Comparison of ENCODE assay signal across 26 mouse cellular contexts in the genomic region with DNA sequence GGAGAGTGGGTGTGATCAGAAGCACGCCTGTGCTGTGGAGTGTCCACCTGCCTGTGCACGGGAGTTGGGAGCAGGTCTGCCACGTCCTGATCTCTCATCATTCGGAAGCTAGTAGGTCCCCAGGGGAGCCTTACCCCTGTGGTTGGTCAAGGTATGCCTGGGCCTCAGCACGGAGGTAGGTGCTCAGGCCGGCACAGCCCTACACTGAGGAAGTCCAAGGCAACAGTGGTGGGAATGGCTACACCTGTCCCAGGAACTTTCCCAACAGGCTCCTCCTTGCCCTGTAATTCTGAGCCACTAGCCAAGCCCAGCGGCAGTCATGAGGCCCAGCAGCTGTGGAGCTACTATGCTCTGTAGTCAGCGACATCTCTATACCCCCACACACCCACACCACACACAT. TPM values are rescaled to one million over a fixed set of nuclear protein-coding genes. Genes with fewer than 3 reads are reported as not detected.
DNase-seq lines count a peak whose midpoint lies in the region; ATAC-seq lines count a peak whose summit lies in the region.
"Had no signal": no experiment of that assay in that cellular context is flagged by ENCODE, and none has a peak within 500 bp of the region (broad histone marks: within the 10 kb centered on the region; RNA-seq: fewer than 3 reads in every experiment).

No protein-coding gene starts in this region.

- peaks cover 24% of the 10 kb centered on the region for H3K4me1 ChIP-seq in hindbrain, embryonic 15.5 days (replicated peaks)
- H3K4me1 ChIP-seq in hindbrain, embryonic 12.5 days = peaks cover 9% of the 10 kb centered on the region
- peaks cover 15% of the 10 kb centered on the region; the same call in 1 of the 2 replicates for H3K4me1 ChIP-seq in midbrain, embryonic 15.5 days
- H3K4me1 ChIP-seq in midbrain, embryonic 10.5 days = peaks cover 30% of the 10 kb centered on the region
- H3K4me1 ChIP-seq in neural tube, embryonic 15.5 days = peaks cover 38% of the 10 kb centered on the region
- H3K4me1 ChIP-seq in stomach, embryonic 16.5 days (ENCODE audit: control insufficient read depth, insufficient read depth, low read length) = peaks cover 5% of the 10 kb centered on the region; the same call in 1 of the 2 replicates

- peaks cover 57% of the 10 kb centered on the region for H3K27me3 ChIP-seq in hindbrain, embryonic 15.5 days
- H3K27me3 ChIP-seq in hindbrain, embryonic 12.5 days = peaks cover 84% of the 10 kb centered on the region
- H3K27me3 ChIP-seq in midbrain, embryonic 15.5 days (replicated peaks) = peaks cover 57% of the 10 kb centered on the region
- peaks cover 99% of the 10 kb centered on the region for H3K27me3 ChIP-seq in midbrain, embryonic 10.5 days (ENCODE audit: low read depth, poor library complexity, severe bottlenecking)
- peaks cover 72% of the 10 kb centered on the region for H3K27me3 ChIP-seq in neural tube, embryonic 15.5 days (replicated peaks)
- peaks cover 57% of the 10 kb centered on the region for H3K27me3 ChIP-seq in stomach, embryonic 16.5 days (ENCODE audit: control insufficient read depth, insufficient read depth, low read length)

- DNase-seq in midbrain, embryonic 10.5 days (ENCODE audit: low spot score) = no peak
- DNase-seq in neural tube, embryonic 10.5 days (ENCODE audit: extremely low spot score, low spot score) = no peak
- no peak for DNase-seq in thymus, postnatal 4 days
- DNase-seq: adrenal gland, adult 2 months; adrenal gland, postnatal 14 days; cerebellum, adult 11 months; cerebellum, adult 2 months; cerebellum, adult 9-11 months; cerebellum, postnatal 25 days; forebrain, postnatal 0 days; gastrocnemius, adult 2 months; gastrocnemius, postnatal 14 days; heart, adult 11 months; heart, postnatal 10 days; heart, postnatal 36 days had no signal

- 63% methylated on average over 8 of the region's 8 CpGs for WGBS in hindbrain, embryonic 15.5 days
- 67% methylated on average over 8 of the region's 8 CpGs for WGBS in hindbrain, embryonic 12.5 days
- WGBS in midbrain, embryonic 15.5 days = 63% methylated on average over 8 of the region's 8 CpGs
- WGBS in midbrain, embryonic 10.5 days = 62% methylated on average over 8 of the region's 8 CpGs
- 56% methylated on average over 8 of the region's 8 CpGs for WGBS in neural tube, embryonic 15.5 days
- WGBS in stomach, embryonic 16.5 days = 61% methylated on average over 8 of the region's 8 CpGs

- H3K36me3 ChIP-seq in hindbrain, embryonic 15.5 days = no peaks in the 10 kb centered on the region
- no peaks in the 10 kb centered on the region for H3K36me3 ChIP-seq in hindbrain, embryonic 12.5 days
- no peaks in the 10 kb centered on the region for H3K36me3 ChIP-seq in midbrain, embryonic 15.5 days (replicated peaks)
- no peaks in the 10 kb centered on the region for H3K36me3 ChIP-seq in midbrain, embryonic 10.5 days
- H3K36me3 ChIP-seq in neural tube, embryonic 15.5 days = no peaks in the 10 kb centered on the region
- H3K36me3 ChIP-seq in stomach, embryonic 16.5 days (ENCODE audit: control insufficient read depth, insufficient read depth, low read length) = no peaks in the 10 kb centered on the region
- H3K36me3 ChIP-seq: embryonic facial prominence, embryonic 12.5 days; embryonic facial prominence, embryonic 15.5 days; heart, embryonic 12.5 days; heart, embryonic 15.5 days had no signal

- ATAC-seq in hindbrain, embryonic 15.5 days (ENCODE audit: low FRiP score, low read depth) = no peak
- no peak for ATAC-seq in hindbrain, embryonic 12.5 days (ENCODE audit: low FRiP score)
- ATAC-seq in midbrain, embryonic 15.5 days (replicated peaks) = no peak
- no peak for ATAC-seq in neural tube, embryonic 15.5 days (ENCODE audit: low FRiP score)
- ATAC-seq in stomach, embryonic 16.5 days (ENCODE audit: insufficient read depth, low FRiP score) = peak; percentile 48
- ATAC-seq: CD4-positive, CD25-positive, alpha-beta regulatory T cell, adult 4 months; forebrain, embryonic 14.5 days; forebrain, postnatal 0 days had no signal

- H3K4me2 ChIP-seq in hindbrain, embryonic 15.5 days = peak overlapping the region; percentile 57; the same call in 1 of the 2 replicates
- H3K4me2 ChIP-seq in hindbrain, embryonic 12.5 days (replicated peaks) = no peak overlapping the region
- H3K4me2 ChIP-seq in midbrain, embryonic 15.5 days = peak overlapping the region; percentile 49; the same call in 1 of the 2 replicates
- peak overlapping the region; percentile 56; the same call in 1 of the 2 replicates for H3K4me2 ChIP-seq in neural tube, embryonic 15.5 days
- no peak overlapping the region for H3K4me2 ChIP-seq in stomach, embryonic 16.5 days (ENCODE audit: low read depth, low read length)
- H3K4me2 ChIP-seq: embryonic facial prominence, embryonic 12.5 days; embryonic facial prominence, embryonic 15.5 days; heart, embryonic 12.5 days; heart, embryonic 15.5 days had no signal

- no peak overlapping the region for H3K27ac ChIP-seq in hindbrain, embryonic 15.5 days (replicated peaks)
- H3K27ac ChIP-seq in hindbrain, embryonic 12.5 days = no peak overlapping the region
- H3K27ac ChIP-seq in midbrain, embryonic 15.5 days = no peak overlapping the region
- H3K27ac ChIP-seq in midbrain, embryonic 10.5 days (replicated peaks) = no peak overlapping the region
- H3K27ac ChIP-seq in neural tube, embryonic 15.5 days (replicated peaks) = no peak overlapping the region
- H3K27ac ChIP-seq in stomach, embryonic 16.5 days (ENCODE audit: low read length) = no peak overlapping the region
- H3K27ac ChIP-seq: embryonic facial prominence, embryonic 12.5 days; embryonic facial prominence, embryonic 15.5 days; gastrocnemius, adult 2 months; heart, embryonic 15.5 days had no signal

- no peak overlapping the region for H3K9ac ChIP-seq in hindbrain, embryonic 15.5 days
- H3K9ac ChIP-seq in hindbrain, embryonic 12.5 days = no peak overlapping the region
- H3K9ac ChIP-seq in midbrain, embryonic 15.5 days = no peak overlapping the region
- H3K9ac ChIP-seq in neural tube, embryonic 15.5 days (replicated peaks) = no peak overlapping the region
- no peak overlapping the region for H3K9ac ChIP-seq in stomach, embryonic 16.5 days (ENCODE audit: low read length)
- H3K9ac ChIP-seq: embryonic facial prominence, embryonic 12.5 days; embryonic facial prominence, embryonic 15.5 days; forebrain, postnatal 0 days; heart, embryonic 12.5 days; heart, embryonic 15.5 days had no signal

- no peaks in the 10 kb centered on the region for H3K9me3 ChIP-seq in hindbrain, embryonic 15.5 days
- no peaks in the 10 kb centered on the region for H3K9me3 ChIP-seq in hindbrain, embryonic 12.5 days (replicated peaks)
- no peaks in the 10 kb centered on the region for H3K9me3 ChIP-seq in midbrain, embryonic 15.5 days
- no peaks in the 10 kb centered on the region for H3K9me3 ChIP-seq in midbrain, embryonic 10.5 days (replicated peaks)
- no peaks in the 10 kb centered on the region for H3K9me3 ChIP-seq in neural tube, embryonic 15.5 days (replicated peaks)
- H3K9me3 ChIP-seq in stomach, embryonic 16.5 days (replicated peaks; ENCODE audit: control insufficient read depth, low read length) = no peaks in the 10 kb centered on the region
- H3K9me3 ChIP-seq: embryonic facial prominence, embryonic 12.5 days; embryonic facial prominence, embryonic 15.5 days; heart, embryonic 15.5 days had no signal

- H3K4me3 ChIP-seq in hindbrain, embryonic 15.5 days = no peak overlapping the region
- no peak overlapping the region for H3K4me3 ChIP-seq in hindbrain, embryonic 12.5 days
- no peak overlapping the region for H3K4me3 ChIP-seq in midbrain, embryonic 15.5 days
- H3K4me3 ChIP-seq in midbrain, embryonic 10.5 days = no peak overlapping the region
- no peak overlapping the region for H3K4me3 ChIP-seq in neural tube, embryonic 15.5 days (replicated peaks)
- H3K4me3 ChIP-seq in stomach, embryonic 16.5 days (replicated peaks; ENCODE audit: low read length) = no peak overlapping the region
- H3K4me3 ChIP-seq: embryonic facial prominence, embryonic 12.5 days; embryonic facial prominence, embryonic 15.5 days; gastrocnemius, adult 2 months; heart, embryonic 12.5 days; heart, embryonic 15.5 days had no signal

RNA-seq across cellular contexts. Expression of a gene that starts 7.8 kb away (rescaled TPM):
- 6.7 and 6.9 TPM in 2 replicates for polyA plus RNA-seq in hindbrain, embryonic 15.5 days (2015; fragmentation: Nextera tagmentation; extraction: Ambion mirVana)
- polyA plus RNA-seq in hindbrain, embryonic 12.5 days (2016; fragmentation: Nextera tagmentation; extraction: Ambion mirVana) = 1.2 and 1.5 TPM in 2 replicates
- 5.8 and 5.9 TPM in 2 replicates for polyA plus RNA-seq in midbrain, embryonic 15.5 days (2015; fragmentation: Nextera tagmentation; extraction: Ambion mirVana)
- polyA plus RNA-seq in midbrain, embryonic 10.5 days (2016; fragmentation: Nextera tagmentation; extraction: Ambion mirVana) = 0.47 TPM in 2 replicates
- 5.3 and 6.0 TPM in 2 replicates for polyA plus RNA-seq in neural tube, embryonic 15.5 days (2015; fragmentation: Nextera tagmentation; extraction: Ambion mirVana)
- polyA plus RNA-seq in stomach, embryonic 16.5 days (2015; fragmentation: Nextera tagmentation; extraction: Ambion mirVana) = 0.37 and 0.59 TPM in 2 replicates
- polyA plus RNA-seq: CD4-positive, CD25-positive, alpha-beta regulatory T cell, adult 4 months had no signal

RNA-seq across cellular contexts. Expression of a gene that starts 22.3 kb away (rescaled TPM):
- polyA plus RNA-seq in hindbrain, embryonic 15.5 days (2015; fragmentation: Nextera tagmentation; extraction: Ambion mirVana) = 3.5 and 4.3 TPM in 2 replicates
- polyA plus RNA-seq in hindbrain, embryonic 12.5 days (2016; fragmentation: Nextera tagmentation; extraction: Ambion mirVana) = 4.1 and 4.7 TPM in 2 replicates
- polyA plus RNA-seq in midbrain, embryonic 15.5 days (2015; fragmentation: Nextera tagmentation; extraction: Ambion mirVana) = 4.5 and 4.7 TPM in 2 replicates
- polyA plus RNA-seq in midbrain, embryonic 10.5 days (2016; fragmentation: Nextera tagmentation; extraction: Ambion mirVana) = 5.2 and 5.4 TPM in 2 replicates
- 4.3 TPM in 2 replicates for polyA plus RNA-seq in neural tube, embryonic 15.5 days (2015; fragmentation: Nextera tagmentation; extraction: Ambion mirVana)
- 2.1 and 2.3 TPM in 2 replicates for polyA plus RNA-seq in stomach, embryonic 16.5 days (2015; fragmentation: Nextera tagmentation; extraction: Ambion mirVana)

RNA-seq across cellular contexts. Expression of a gene that starts 22.7 kb away (rescaled TPM):
- polyA plus RNA-seq in hindbrain, embryonic 15.5 days (2015; fragmentation: Nextera tagmentation; extraction: Ambion mirVana) = 196 and 197 TPM in 2 replicates
- 160 and 167 TPM in 2 replicates for polyA plus RNA-seq in hindbrain, embryonic 12.5 days (2016; fragmentation: Nextera tagmentation; extraction: Ambion mirVana)
- polyA plus RNA-seq in midbrain, embryonic 15.5 days (2015; fragmentation: Nextera tagmentation; extraction: Ambion mirVana) = 171 and 172 TPM in 2 replicates
- polyA plus RNA-seq in midbrain, embryonic 10.5 days (2016; fragmentation: Nextera tagmentation; extraction: Ambion mirVana) = 173 and 174 TPM in 2 replicates
- polyA plus RNA-seq in neural tube, embryonic 15.5 days (2015; fragmentation: Nextera tagmentation; extraction: Ambion mirVana) = 190 and 209 TPM in 2 replicates
- 170 and 193 TPM in 2 replicates for polyA plus RNA-seq in stomach, embryonic 16.5 days (2015; fragmentation: Nextera tagmentation; extraction: Ambion mirVana)

RNA-seq across cellular contexts. Expression of a gene that starts 22.8 kb away (rescaled TPM):
- 10.1 and 13.8 TPM in 2 replicates for polyA plus RNA-seq in hindbrain, embryonic 15.5 days (2015; fragmentation: Nextera tagmentation; extraction: Ambion mirVana)
- polyA plus RNA-seq in hindbrain, embryonic 12.5 days (2016; fragmentation: Nextera tagmentation; extraction: Ambion mirVana) = 10.1 and 12.4 TPM in 2 replicates
- 9.6 and 12.2 TPM in 2 replicates for polyA plus RNA-seq in midbrain, embryonic 15.5 days (2015; fragmentation: Nextera tagmentation; extraction: Ambion mirVana)
- 4.2 and 5.9 TPM in 2 replicates for polyA plus RNA-seq in midbrain, embryonic 10.5 days (2016; fragmentation: Nextera tagmentation; extraction: Ambion mirVana)
- polyA plus RNA-seq in neural tube, embryonic 15.5 days (2015; fragmentation: Nextera tagmentation; extraction: Ambion mirVana) = 11.8 and 15.6 TPM in 2 replicates
- 3.0 and 3.2 TPM in 2 replicates for polyA plus RNA-seq in stomach, embryonic 16.5 days (2015; fragmentation: Nextera tagmentation; extraction: Ambion mirVana)

RNA-seq across cellular contexts. Expression of a gene that starts 47.4 kb away (rescaled TPM):
- 59.4 and 59.5 TPM in 2 replicates for polyA plus RNA-seq in hindbrain, embryonic 15.5 days (2015; fragmentation: Nextera tagmentation; extraction: Ambion mirVana)
- 36.4 and 39.0 TPM in 2 replicates for polyA plus RNA-seq in hindbrain, embryonic 12.5 days (2016; fragmentation: Nextera tagmentation; extraction: Ambion mirVana)
- 58.2 and 62.1 TPM in 2 replicates for polyA plus RNA-seq in midbrain, embryonic 15.5 days (2015; fragmentation: Nextera tagmentation; extraction: Ambion mirVana)
- 42.9 and 46.0 TPM in 2 replicates for polyA plus RNA-seq in midbrain, embryonic 10.5 days (2016; fragmentation: Nextera tagmentation; extraction: Ambion mirVana)
- polyA plus RNA-seq in neural tube, embryonic 15.5 days (2015; fragmentation: Nextera tagmentation; extraction: Ambion mirVana) = 52.6 and 61.2 TPM in 2 replicates
- 3.1 and 4.6 TPM in 2 replicates for polyA plus RNA-seq in stomach, embryonic 16.5 days (2015; fragmentation: Nextera tagmentation; extraction: Ambion mirVana)

Comparison
In these comparisons a context has a peak if more than half of its experiments do, and no peak if none do; other contexts are left out.
1. H3K4me2 ChIP-seq: peak in hindbrain, embryonic 15.5 days (single experiment), midbrain, embryonic 15.5 days (single experiment) and neural tube, embryonic 15.5 days (single experiment); none in hindbrain, embryonic 12.5 days (single experiment) and stomach, embryonic 16.5 days (single experiment).